Mouse (Mus musculus): ENCODE results near the gene Ly6g5c.

Gene Ly6g5c

DNA sequence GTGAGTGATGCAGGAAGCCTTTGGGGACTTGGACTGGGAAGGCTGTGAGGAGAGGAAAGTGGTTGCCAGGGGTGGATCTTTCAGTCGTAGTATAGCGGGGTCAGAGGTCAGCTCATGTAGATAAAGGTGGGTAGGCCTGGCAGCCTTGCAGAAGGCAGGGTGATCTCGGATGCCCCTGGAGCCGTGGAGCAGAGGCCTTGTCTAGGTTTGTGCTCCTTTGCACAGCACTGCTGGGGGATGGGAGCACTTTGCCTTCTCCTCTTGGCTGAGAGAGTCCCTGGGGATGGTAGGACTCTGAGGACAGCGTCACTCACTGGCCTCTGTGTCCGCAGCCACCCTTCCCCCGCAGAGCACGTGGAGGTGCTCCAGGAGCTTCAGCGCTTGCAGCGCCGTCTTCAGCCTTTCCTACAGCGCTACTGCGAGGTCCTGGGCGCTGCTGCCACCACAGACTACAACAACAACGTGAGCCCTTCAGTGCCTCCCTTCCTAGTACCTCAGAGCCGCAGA is 32.5 kb downstream of the Ly6g5c start:
- DNase-seq (ENCODE audit: low spot score in 2 of 2): no peak

- DNase-seq (ENCODE audit: low spot score in 2 of 2): no peak
Measured at GRCm38 (mm10) chr17:35141971-35142370, 33.9 kb downstream of the Ly6g5c start.

- DNase-seq (ENCODE audit: low spot score in 2 of 2): no peak
Measured at GRCm38 (mm10) chr17:35146139-35146538, 38.1 kb downstream of the Ly6g5c start.

GRCm38 (mm10) chr17:35147348-35147747 is 39.3 kb downstream of the Ly6g5c start:
- no peak for DNase-seq (ENCODE audit: low spot score in 2 of 2)

DNA sequence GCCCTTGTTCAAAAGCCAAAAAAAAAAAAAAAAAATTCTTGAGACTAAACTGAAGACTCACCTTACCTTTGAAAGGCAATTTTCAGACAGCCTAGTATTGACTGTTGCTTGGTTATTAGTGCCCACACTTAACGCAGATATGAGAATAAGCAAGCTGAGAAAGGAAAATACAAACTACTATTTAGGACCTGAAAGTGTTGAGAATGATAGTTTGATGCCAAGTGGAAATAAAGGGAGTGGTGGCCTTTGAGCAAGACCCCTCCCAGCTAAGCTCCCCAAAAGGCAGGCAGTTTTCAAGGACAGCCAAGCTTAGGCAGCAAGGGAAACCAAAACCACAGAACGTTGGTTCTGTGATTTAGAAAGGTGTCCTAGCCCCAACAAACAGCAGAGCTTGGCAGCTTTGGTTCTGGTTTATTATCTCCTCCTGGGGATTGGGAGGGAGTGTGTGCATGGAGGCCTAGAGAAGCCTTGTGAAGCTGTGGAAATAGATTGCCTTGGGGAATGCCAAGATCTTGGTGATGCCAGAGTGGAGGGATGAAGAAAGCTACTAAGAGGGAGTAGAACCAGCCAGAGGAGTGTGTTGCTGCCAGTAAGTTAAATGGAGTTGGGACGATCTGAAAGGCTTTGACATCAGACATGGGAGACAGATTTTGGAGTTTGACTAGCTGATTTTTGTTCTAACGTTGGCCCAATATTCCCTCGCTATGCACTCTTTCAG is 40.0 kb downstream of the Ly6g5c start:
- DNase-seq (ENCODE audit: low spot score in 2 of 2): no peak

DNA sequence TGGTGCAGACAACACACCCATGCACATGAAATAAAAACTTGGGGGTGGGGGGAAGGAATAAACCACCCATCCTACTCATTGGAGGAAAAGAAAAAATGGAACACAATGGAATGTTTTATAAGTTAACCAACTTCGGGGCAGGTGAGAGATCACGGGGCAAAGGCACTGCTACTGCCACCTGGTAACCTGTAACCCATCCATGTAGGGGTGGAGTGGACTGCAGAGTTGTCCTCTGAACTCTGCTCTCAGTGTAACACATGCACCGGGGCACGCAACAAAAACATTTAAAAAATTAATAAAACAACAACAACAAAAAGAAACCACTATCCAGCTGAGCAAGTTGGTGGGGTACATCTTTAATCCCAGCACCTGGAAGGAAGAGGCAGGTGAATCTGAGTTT is 44.0 kb downstream of the Ly6g5c start:
- no peak for DNase-seq (ENCODE audit: low spot score in 2 of 2)

DNA sequence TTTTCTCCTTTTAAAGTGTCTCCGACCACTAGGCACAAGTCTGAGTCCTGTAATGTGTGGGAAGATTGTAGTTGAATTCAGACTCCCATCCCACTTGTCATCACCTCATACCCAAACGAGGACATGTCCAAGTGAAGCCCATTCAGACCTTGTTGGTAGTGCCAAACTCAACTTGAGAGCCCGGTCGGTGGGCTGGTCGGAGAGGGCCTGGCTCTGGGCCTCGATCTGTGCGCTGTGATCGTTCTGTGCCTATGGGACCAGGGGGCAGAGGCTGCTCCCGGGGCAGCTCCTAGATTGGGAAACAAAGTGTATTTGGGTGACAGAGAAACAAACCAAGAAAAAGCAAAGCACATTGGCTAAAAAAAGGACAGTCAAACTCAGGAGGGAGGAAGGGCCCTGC is 45.0 kb downstream of the Ly6g5c start:
- DNase-seq (ENCODE audit: low spot score in 2 of 2): no peak

DNA sequence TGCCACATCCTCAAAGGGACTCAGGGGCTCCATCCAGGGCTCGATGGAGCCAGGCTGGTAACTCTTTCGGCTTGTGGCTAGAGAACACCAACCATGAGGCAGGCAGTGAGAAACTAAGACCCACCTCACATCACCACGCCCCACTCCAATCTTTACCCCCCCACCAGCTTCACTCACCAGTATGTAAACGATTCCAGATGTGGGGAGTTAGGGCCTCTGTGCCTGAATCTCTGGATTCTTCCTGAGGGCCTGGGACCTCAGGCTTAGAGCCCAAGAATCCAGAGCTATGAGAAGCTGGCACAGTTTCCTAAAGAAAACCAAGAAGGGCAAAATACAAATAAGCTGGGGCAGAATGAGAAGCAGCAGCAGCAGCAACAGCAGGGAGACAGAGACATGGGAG is 45.9 kb downstream of the Ly6g5c start:
- DNase-seq (ENCODE audit: low spot score in 2 of 2): no peak

DNA sequence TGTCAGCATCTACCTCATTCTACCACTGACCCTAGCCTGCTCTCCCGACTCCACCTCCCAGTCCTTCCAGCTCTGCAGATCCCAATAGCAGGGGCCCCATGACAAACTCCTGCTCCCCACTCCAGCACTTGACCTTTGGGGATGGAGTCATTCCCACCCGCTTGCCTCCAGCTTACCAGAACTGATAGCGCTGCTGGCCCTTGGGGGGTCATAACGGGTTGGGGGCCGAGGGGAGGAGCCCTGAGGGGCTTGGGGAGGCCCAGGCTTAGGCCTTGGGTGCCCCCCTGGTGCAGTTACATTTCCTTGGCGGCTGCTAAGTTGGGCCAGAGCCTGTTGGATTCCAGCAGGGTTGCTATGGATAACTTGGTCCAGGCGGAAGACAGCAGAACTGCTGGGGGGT is 46.5 kb downstream of the Ly6g5c start:
- no peak for DNase-seq (ENCODE audit: low spot score in 2 of 2)

GRCm38 (mm10) chr17:35155451-35155850 is 47.4 kb downstream of the Ly6g5c start:
- no peak for DNase-seq (ENCODE audit: low spot score in 2 of 2)

GRCm38 (mm10) chr17:35156461-35157200 is 48.6 kb downstream of the Ly6g5c start:
- DNase-seq (ENCODE audit: low spot score in 2 of 2): no peak

DNA sequence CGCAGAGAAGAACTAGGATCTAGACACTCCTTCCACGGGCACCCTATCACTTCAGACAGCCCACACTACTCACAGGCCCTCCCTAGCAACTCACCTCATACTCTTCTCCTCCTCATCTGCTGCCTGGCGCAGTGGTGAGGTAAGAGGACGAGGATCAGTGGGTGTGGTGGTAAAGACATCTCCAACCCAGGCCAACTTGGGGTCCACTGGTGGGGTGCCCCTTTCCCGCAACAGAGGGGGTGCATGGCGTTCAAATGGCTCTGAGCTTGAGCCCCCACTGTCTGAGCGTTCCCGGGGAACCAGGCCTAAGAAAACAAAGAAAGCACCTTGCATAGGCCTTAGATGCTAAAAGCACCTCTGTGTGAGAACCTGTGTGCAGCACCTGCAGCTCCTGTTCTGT is 49.2 kb downstream of the Ly6g5c start:
- DNase-seq (ENCODE audit: low spot score in 2 of 2): no peak

- DNase-seq (ENCODE audit: low spot score in 2 of 2): no peak
Measured at GRCm38 (mm10) chr17:35157661-35158175, 49.6 kb downstream of the Ly6g5c start.

- no peak for DNase-seq (ENCODE audit: low spot score in 2 of 2)
Measured at GRCm38 (mm10) chr17:35158850-35159593, 50.9 kb downstream of the Ly6g5c start.

- DNase-seq (ENCODE audit: low spot score in 2 of 2): no peak
Measured at GRCm38 (mm10) chr17:35159638-35160037, 51.6 kb downstream of the Ly6g5c start.

DNA sequence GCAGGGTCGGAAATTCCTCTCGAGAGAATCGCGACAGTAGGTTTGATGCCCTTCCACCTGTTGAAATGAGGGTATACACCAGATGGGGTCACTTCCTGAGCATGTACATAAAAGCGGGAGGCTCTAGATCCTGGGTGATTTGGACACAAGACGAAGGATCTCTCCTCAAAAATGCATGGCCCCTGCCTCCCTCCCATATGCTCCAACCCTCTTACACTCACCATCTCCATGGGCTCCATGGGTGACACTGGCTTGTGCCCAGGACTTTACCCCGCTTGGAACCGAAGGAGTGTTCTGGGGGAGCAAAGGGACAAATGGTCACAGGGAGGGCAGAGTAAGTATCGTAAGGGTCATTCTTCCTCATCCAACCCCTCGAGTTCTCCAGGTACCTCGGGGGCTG is 53.3 kb downstream of the Ly6g5c start:
- DNase-seq (ENCODE audit: low spot score in 2 of 2): no peak
